Mouse (Mus musculus) layer of hippocampus, postnatal 25 days (tissue): ENCODE measurements at regions not wholly inside any gene's neighbourhood (a gene's known extent, or its start where the extent isn't known, plus 50 kb on each side); places are given as distances from the start of the nearest gene placed in this dataset.

Experiments used
- DNase-seq, 2 experiments: peaks; one replicate each; pipeline ENCODE4 v3.0.0; 2022; ENCODE audit warnings: mixed read lengths in 2 of 2, low spot score in 1 of 2; ENCODE audit errors: extremely low spot score in 1 of 2

GRCm38 (mm10) chr12:15585845-15586244, 230.9 kb downstream of the Trib2 start:
- DNase-seq, result no peak

- DNase-seq, result no peak
Measured at GRCm38 (mm10) chr12:15584721-15585120, 232.0 kb downstream of the Trib2 start.

- no peak for DNase-seq
Measured at GRCm38 (mm10) chr12:15566785-15567109, 250.0 kb downstream of the Trib2 start.

- no peak for DNase-seq
Measured at GRCm38 (mm10) chr12:15565941-15566784, 250.6 kb downstream of the Trib2 start.

GRCm38 (mm10) chr12:15562826-15563225, 253.9 kb downstream of the Trib2 start:
- no peak for DNase-seq

GRCm38 (mm10) chr12:15555471-15555870, 261.3 kb downstream of the Trib2 start:
- peak in 1 of 2 experiments; percentile 36 for DNase-seq

GRCm38 (mm10) chr12:15553681-15554007, 263.1 kb downstream of the Trib2 start:
- no peak for DNase-seq

GRCm38 (mm10) chr12:15552979-15553680, 263.6 kb downstream of the Trib2 start:
- DNase-seq, result no peak

- no peak for DNase-seq
Measured at GRCm38 (mm10) chr12:15552210-15552609, 264.5 kb downstream of the Trib2 start.

- DNase-seq, result no peak
Measured at GRCm38 (mm10) chr12:15551281-15551900, 265.3 kb downstream of the Trib2 start.

GRCm38 (mm10) chr12:15544351-15544750, 272.4 kb downstream of the Trib2 start:
- DNase-seq, result no peak

GRCm38 (mm10) chr12:15542486-15542885, 274.2 kb downstream of the Trib2 start:
- no peak for DNase-seq

- no peak for DNase-seq
Measured at GRCm38 (mm10) chr12:15536852-15537368, 279.8 kb downstream of the Trib2 start.

- DNase-seq, result no peak
Measured at GRCm38 (mm10) chr12:15536247-15536646, 280.5 kb downstream of the Trib2 start.

- peak; percentile 82 to 97 for DNase-seq
Measured at GRCm38 (mm10) chr12:15535822-15536221, 280.9 kb downstream of the Trib2 start.

GRCm38 (mm10) chr12:15520783-15521407, 295.8 kb downstream of the Trib2 start:
- DNase-seq, result no peak

GRCm38 (mm10) chr12:15511994-15512393, 304.7 kb downstream of the Trib2 start:
- no peak for DNase-seq

- peak in 1 of 2 experiments; percentile 30 for DNase-seq
Measured at GRCm38 (mm10) chr12:15507576-15507975, 309.1 kb downstream of the Trib2 start.

GRCm38 (mm10) chr12:15493640-15494039, 323.1 kb downstream of the Trib2 start:
- no peak for DNase-seq

GRCm38 (mm10) chr12:15472741-15473140, 344.0 kb downstream of the Trib2 start:
- no peak for DNase-seq

GRCm38 (mm10) chr12:15459429-15459828, 357.3 kb downstream of the Trib2 start:
- DNase-seq, result no peak
